Mouse (Mus musculus) stomach, postnatal 0 days (tissue): Measurements from ENCODE around the gene Tmprss6.

ENCODE experiments used
- CTCF ChIP-seq: IDR thresholded peaks from 2 replicates; pipeline ENCODE4 v1.5.1; 2016; ENCODE audit warnings: antibody characterized with exemption, low read depth, mild to moderate bottlenecking, moderate library complexity
- EP300 ChIP-seq: optimal IDR thresholded peaks from 2 replicates; pipeline ENCODE3; 2016; ENCODE audit warnings: antibody characterized with exemption

DNA sequence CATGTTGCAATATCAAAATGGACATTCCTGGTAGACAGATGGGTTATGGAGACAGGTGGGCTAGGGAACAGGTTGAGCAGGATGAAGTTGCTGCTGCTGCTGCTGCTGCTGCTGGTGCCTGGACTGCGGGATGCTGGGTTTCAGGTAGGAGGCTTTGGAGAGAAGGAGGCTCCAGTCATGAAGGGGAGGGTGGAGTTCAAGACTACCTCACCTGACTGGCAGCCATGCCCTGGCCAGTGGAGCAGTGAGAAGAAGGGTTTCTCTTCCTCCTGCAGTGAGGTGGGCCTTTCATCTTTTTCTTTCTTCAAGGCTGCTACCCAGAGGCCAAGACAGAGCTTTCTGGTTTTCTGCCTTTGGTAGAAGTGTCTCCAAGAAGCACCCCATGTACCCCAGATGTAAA, 8.4 kb upstream of the Tmprss6 start:
- TF ChIP-seq CTCF (no peak), EP300 (no peak)
